Mouse (Mus musculus) heart, adult 2 months (tissue): ENCODE measurements around the gene Mxi1.

ENCODE experiments used
- CTCF ChIP-seq: fragments of 200-600 bp; IDR thresholded peaks from 2 replicates; pipeline ENCODE4 v1.8.1; 2022; ENCODE audit warnings: antibody characterized with exemption, mild to moderate bottlenecking, moderate library complexity
- EP300 ChIP-seq: fragments of 200-500 bp; IDR thresholded peaks from 2 replicates; pipeline ENCODE4 v1.6.1; 2011; ENCODE audit warnings: low read depth, low read length, control low read depth; ENCODE audit not compliant: insufficient read depth
- POLR2A ChIP-seq: fragments of 200-500 bp; IDR thresholded peaks from 2 replicates; pipeline ENCODE4 v1.6.1; 2011; ENCODE audit warnings: mild to moderate bottlenecking, low read depth, low read length, control low read depth; ENCODE audit not compliant: insufficient read depth

GRCm38 (mm10) chr19:53414650-53415049 is 104.3 kb downstream of the Mxi1 start:
- TF ChIP-seq CTCF (no peak), POLR2A (no peak), EP300 (no peak)
